Mouse (Mus musculus): ENCODE results near the gene Tank. TPM values are rescaled to one million over a fixed set of nuclear protein-coding genes. Genes with fewer than 3 reads are reported as not detected.

Tank gene
- polyA plus RNA-seq, 2 experiments = 15.9 to 21.3 TPM

DNA sequence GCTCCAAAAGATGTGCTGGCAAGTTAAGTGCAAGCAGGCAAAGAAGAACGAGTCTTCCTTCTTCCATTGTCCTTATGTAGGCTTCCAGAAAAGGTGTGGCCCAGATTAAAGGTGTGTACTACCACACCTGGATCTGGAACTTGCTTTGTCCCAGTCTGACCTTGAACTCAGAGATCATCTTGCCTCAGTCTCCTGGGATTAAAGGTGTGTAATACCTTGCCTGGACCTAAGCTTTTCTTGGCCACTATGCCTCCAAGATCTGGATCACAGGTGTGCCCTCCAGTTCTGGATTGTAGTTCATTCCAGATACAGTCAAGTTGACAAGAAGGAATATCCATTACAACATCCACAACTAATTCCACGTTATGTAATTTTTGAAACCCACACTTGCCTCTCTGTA lies 36.0 kb upstream of the Tank start:
- no peak for ATAC-seq (ENCODE audit: insufficient read depth)
- no peak for DNase-seq (ENCODE audit: low read depth in 3 of 3, low spot score in 3 of 3)
- no peak overlapping the region for H3K27ac ChIP-seq
- no peak for TF ChIP-seq EP300 (IDR thresholded peaks at IDR 0.05; ENCODE audit: low read depth)
- no peak for TF ChIP-seq CTCF (IDR thresholded peaks at IDR 0.05; ENCODE audit: low read depth)
- no peak overlapping the region for H3K4me3 ChIP-seq (ENCODE audit: insufficient read depth in 1 of 2, low read depth in 2 of 2, low read length in 2 of 2)
- H3K4me1 ChIP-seq (replicated peaks; ENCODE audit: control insufficient read depth in 2 of 2, insufficient read depth in 2 of 2, low read length in 1 of 2) = no peaks in the 10 kb centered on the region
- H3K9me3 ChIP-seq (ENCODE audit: control insufficient read depth, low read length) = no peaks in the 10 kb centered on the region
- no peaks in the 10 kb centered on the region for H3K27me3 ChIP-seq (ENCODE audit: control insufficient read depth, insufficient read depth, low read length)
- H3K9ac ChIP-seq (replicated peaks) = no peak overlapping the region
- WGBS (ENCODE audit: insufficient replicate concordance) = 45% methylated on average over 2 of the region's 2 CpGs
- no peaks in the 10 kb centered on the region for H3K36me3 ChIP-seq (replicated peaks; ENCODE audit: control insufficient read depth, insufficient read depth, low read depth)
- no peak overlapping the region for H3K4me2 ChIP-seq (ENCODE audit: low read depth)

DNA sequence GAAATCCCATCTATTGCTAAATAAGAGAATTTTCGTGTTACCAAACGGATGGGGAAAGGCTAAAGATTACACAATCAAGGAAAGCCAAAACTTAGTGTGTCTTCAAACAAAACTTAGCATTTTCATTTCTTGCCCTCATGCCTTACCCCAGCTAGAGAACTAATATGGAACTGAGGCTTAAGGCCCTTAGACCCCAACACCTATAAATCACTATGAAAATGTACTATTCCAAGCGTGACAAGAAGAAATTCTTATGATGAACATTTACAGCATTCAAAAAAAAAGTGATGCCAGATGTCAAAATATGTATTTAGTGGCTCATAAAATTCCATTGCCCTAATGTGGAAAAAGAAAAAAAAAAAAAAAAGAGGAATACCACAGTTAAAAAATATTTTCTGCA lies 32.7 kb upstream of the Tank start:
- no peak for ATAC-seq (ENCODE audit: insufficient read depth)
- Histone ChIP-seq H3K4me1 (replicated peaks; ENCODE audit: control insufficient read depth in 2 of 2, insufficient read depth in 2 of 2, low read length in 1 of 2) (no peaks in the 10 kb centered on the region), H3K9ac (replicated peaks) (no peak overlapping the region), H3K27me3 (ENCODE audit: control insufficient read depth, insufficient read depth, low read length) (no peaks in the 10 kb centered on the region), H3K4me2 (ENCODE audit: low read depth) (no peak overlapping the region), H3K36me3 (replicated peaks; ENCODE audit: control insufficient read depth, insufficient read depth, low read depth) (no peaks in the 10 kb centered on the region), H3K27ac (no peak overlapping the region), H3K9me3 (ENCODE audit: control insufficient read depth, low read length) (no peaks in the 10 kb centered on the region), H3K4me3 (ENCODE audit: insufficient read depth in 1 of 2, low read depth in 2 of 2, low read length in 2 of 2) (no peak overlapping the region)
- WGBS (ENCODE audit: insufficient replicate concordance) = 52% methylated on average over 3 of the region's 3 CpGs
- no peak for TF ChIP-seq CTCF (IDR thresholded peaks at IDR 0.05; ENCODE audit: low read depth)
- TF ChIP-seq EP300 (IDR thresholded peaks at IDR 0.05; ENCODE audit: low read depth) = no peak
- no peak for DNase-seq (ENCODE audit: low read depth in 3 of 3, low spot score in 3 of 3)

DNA sequence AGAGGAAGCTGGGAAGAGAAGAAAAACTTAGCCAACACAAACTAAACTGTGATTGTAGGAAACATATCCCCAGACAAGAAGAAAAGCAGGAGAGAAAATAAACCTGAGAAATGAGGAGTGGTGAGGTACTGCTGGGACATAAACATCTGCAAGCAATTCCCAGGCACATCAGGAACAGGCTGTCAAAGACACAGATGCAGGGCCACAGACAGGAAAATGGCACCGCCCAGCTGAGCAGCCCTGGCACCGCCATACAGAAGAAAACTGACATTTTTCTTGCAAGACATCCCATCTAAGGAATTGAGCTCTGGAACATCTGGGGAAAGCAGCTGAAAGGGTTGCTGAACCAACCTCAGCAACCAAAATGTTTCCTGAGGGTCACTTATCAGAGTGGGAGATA lies 30.4 kb upstream of the Tank start:
- Histone ChIP-seq H3K36me3 (replicated peaks; ENCODE audit: control insufficient read depth, insufficient read depth, low read depth) (no peaks in the 10 kb centered on the region), H3K27ac (no peak overlapping the region), H3K9me3 (ENCODE audit: control insufficient read depth, low read length) (no peaks in the 10 kb centered on the region), H3K4me1 (replicated peaks; ENCODE audit: control insufficient read depth in 2 of 2, insufficient read depth in 2 of 2, low read length in 1 of 2) (no peaks in the 10 kb centered on the region), H3K9ac (replicated peaks) (no peak overlapping the region), H3K4me3 (ENCODE audit: insufficient read depth in 1 of 2, low read depth in 2 of 2, low read length in 2 of 2) (no peak overlapping the region), H3K4me2 (ENCODE audit: low read depth) (no peak overlapping the region), H3K27me3 (ENCODE audit: control insufficient read depth, insufficient read depth, low read length) (no peaks in the 10 kb centered on the region)
- ATAC-seq (ENCODE audit: insufficient read depth) = no peak
- WGBS (ENCODE audit: insufficient replicate concordance) = 24% methylated on average over 2 of the region's 2 CpGs
- DNase-seq (ENCODE audit: low read depth in 3 of 3, low spot score in 3 of 3) = no peak
- no peak for TF ChIP-seq CTCF (IDR thresholded peaks at IDR 0.05; ENCODE audit: low read depth)
- TF ChIP-seq EP300 (IDR thresholded peaks at IDR 0.05; ENCODE audit: low read depth) = no peak

DNA sequence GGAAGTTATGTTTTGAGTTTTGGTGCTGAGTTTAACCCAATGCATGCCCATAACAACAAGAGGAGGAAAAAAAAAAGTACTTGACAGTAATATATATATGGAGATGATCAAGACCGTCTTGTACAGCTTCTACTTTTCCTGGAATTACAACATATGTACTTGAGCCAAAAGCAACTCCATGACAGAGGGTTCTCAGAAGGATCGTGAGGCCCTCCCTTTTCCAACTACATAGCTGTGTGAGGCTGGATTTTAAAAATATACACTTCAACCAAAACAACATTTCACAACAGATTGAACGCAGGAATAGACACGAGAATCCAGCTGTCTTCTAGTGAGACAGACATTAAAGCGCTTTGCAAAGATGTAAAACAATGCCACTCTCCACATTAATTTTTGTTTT lies 26.7 kb upstream of the Tank start:
- ATAC-seq (ENCODE audit: insufficient read depth) = no peak
- Histone ChIP-seq H3K9ac (replicated peaks) (no peak overlapping the region), H3K4me1 (replicated peaks; ENCODE audit: control insufficient read depth in 2 of 2, insufficient read depth in 2 of 2, low read length in 1 of 2) (no peaks in the 10 kb centered on the region), H3K36me3 (replicated peaks; ENCODE audit: control insufficient read depth, insufficient read depth, low read depth) (no peaks in the 10 kb centered on the region), H3K4me3 (ENCODE audit: insufficient read depth in 1 of 2, low read depth in 2 of 2, low read length in 2 of 2) (no peak overlapping the region), H3K27ac (no peak overlapping the region), H3K4me2 (ENCODE audit: low read depth) (no peak overlapping the region), H3K9me3 (ENCODE audit: control insufficient read depth, low read length) (no peaks in the 10 kb centered on the region), H3K27me3 (ENCODE audit: control insufficient read depth, insufficient read depth, low read length) (no peaks in the 10 kb centered on the region)
- WGBS (ENCODE audit: insufficient replicate concordance) = 68% methylated on average over 5 of the region's 5 CpGs
- no peak for TF ChIP-seq EP300 (IDR thresholded peaks at IDR 0.05; ENCODE audit: low read depth)
- no peak for DNase-seq (ENCODE audit: low read depth in 3 of 3, low spot score in 3 of 3)

DNA sequence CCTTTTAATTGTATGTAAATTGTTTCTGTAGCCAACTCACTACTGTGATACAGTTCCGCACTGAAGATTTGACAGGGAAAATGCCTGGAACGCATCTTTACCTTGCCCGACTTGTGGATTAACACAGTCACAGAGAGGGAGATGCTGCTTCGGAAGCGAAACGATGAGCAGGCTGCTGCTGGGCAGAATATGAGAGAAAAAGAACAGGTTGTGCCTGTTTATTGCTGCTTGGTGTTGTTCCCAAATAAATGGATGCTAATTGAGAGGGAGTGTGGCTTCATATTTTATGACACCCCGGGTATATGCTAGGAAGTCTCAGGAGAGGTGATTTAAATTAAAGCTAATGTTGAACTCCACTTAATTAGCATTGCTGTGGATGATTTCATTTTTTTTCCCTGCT lies 23.0 kb upstream of the Tank start:
- Histone ChIP-seq H3K9ac (replicated peaks) (no peak overlapping the region), H3K36me3 (replicated peaks; ENCODE audit: control insufficient read depth, insufficient read depth, low read depth) (no peaks in the 10 kb centered on the region), H3K4me3 (ENCODE audit: insufficient read depth in 1 of 2, low read depth in 2 of 2, low read length in 2 of 2) (no peak overlapping the region), H3K4me1 (replicated peaks; ENCODE audit: control insufficient read depth in 2 of 2, insufficient read depth in 2 of 2, low read length in 1 of 2) (no peaks in the 10 kb centered on the region), H3K9me3 (ENCODE audit: control insufficient read depth, low read length) (no peaks in the 10 kb centered on the region), H3K4me2 (ENCODE audit: low read depth) (no peak overlapping the region), H3K27ac (no peak overlapping the region), H3K27me3 (ENCODE audit: control insufficient read depth, insufficient read depth, low read length) (no peaks in the 10 kb centered on the region)
- ATAC-seq (ENCODE audit: insufficient read depth) = no peak
- DNase-seq (ENCODE audit: low read depth in 3 of 3, low spot score in 3 of 3) = no peak
- 81% methylated on average over 7 of the region's 7 CpGs for WGBS (ENCODE audit: insufficient replicate concordance)
- TF ChIP-seq CTCF (IDR thresholded peaks at IDR 0.05; ENCODE audit: low read depth) (no peak), EP300 (IDR thresholded peaks at IDR 0.05; ENCODE audit: low read depth) (no peak)

DNA sequence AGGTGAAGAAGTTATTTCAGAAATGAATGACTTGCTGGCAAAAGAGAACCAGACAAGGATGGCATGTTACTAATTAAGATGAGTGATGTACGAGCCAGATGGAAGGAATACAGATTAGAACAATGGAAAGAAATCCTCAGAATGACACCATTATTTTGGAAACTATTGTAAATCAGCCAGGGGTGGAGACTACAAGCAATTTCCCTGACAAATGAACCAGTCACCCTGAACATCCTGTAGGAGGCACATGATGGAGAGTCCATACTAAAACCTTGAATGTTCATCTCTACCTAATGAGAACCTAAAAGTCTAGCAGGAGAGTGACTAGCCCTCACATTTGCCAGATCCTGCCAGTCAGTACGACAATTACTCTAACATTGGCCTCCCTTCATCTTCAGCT lies 22.6 kb upstream of the Tank start:
- no peak for DNase-seq (ENCODE audit: low read depth in 3 of 3, low spot score in 3 of 3)
- no peaks in the 10 kb centered on the region for H3K27me3 ChIP-seq (ENCODE audit: control insufficient read depth, insufficient read depth, low read length)
- no peak overlapping the region for H3K9ac ChIP-seq (replicated peaks)
- no peak overlapping the region for H3K4me3 ChIP-seq (ENCODE audit: insufficient read depth in 1 of 2, low read depth in 2 of 2, low read length in 2 of 2)
- H3K27ac ChIP-seq = no peak overlapping the region
- ATAC-seq (ENCODE audit: insufficient read depth) = no peak
- H3K36me3 ChIP-seq (replicated peaks; ENCODE audit: control insufficient read depth, insufficient read depth, low read depth) = no peaks in the 10 kb centered on the region
- no peaks in the 10 kb centered on the region for H3K4me1 ChIP-seq (replicated peaks; ENCODE audit: control insufficient read depth in 2 of 2, insufficient read depth in 2 of 2, low read length in 1 of 2)
- TF ChIP-seq EP300 (IDR thresholded peaks at IDR 0.05; ENCODE audit: low read depth) (no peak), CTCF (IDR thresholded peaks at IDR 0.05; ENCODE audit: low read depth) (no peak)
- 61% methylated on average over 2 of the region's 2 CpGs for WGBS (ENCODE audit: insufficient replicate concordance)
- no peak overlapping the region for H3K4me2 ChIP-seq (ENCODE audit: low read depth)
- H3K9me3 ChIP-seq (ENCODE audit: control insufficient read depth, low read length) = no peaks in the 10 kb centered on the region

All from liver, embryonic 14.5 days (tissue).